Mouse (Mus musculus) embryonic facial prominence, embryonic 10.5 days (tissue): ENCODE measurements around the gene Crebzf. TPM values are rescaled to one million over a fixed set of nuclear protein-coding genes. Genes with fewer than 3 reads are reported as not detected.

Experiments used
- polyA plus RNA-seq: library from polyadenylated mRNA; unstranded; fragments of >200 nt; fragmentation: Nextera tagmentation; extraction: Ambion mirVana; gene quantifications from 2 replicates; pipeline ENCODE4 v1.2.1, GENCODE M21; 2016

The Crebzf gene
- polyA plus RNA-seq, 1 experiment from 2014 or later: 27.1 TPM

Other genes starting within 250 kb of the Crebzf start
- gene Ccdc83, start 177.0 kb upstream of the Crebzf start, polyA plus RNA-seq: 0.10 TPM in 1 of 2 replicates, not detected in the other
- 3.1 and 3.2 TPM in 2 replicates for gene Sytl2, start 140.5 kb upstream of the Crebzf start, polyA plus RNA-seq
- gene Ccdc89, start 16.2 kb upstream of the Crebzf start, polyA plus RNA-seq: 1.9 and 3.0 TPM in 2 replicates
- 119 and 120 TPM in 2 replicates for gene Tmem126a, start 14.5 kb downstream of the Crebzf start, polyA plus RNA-seq
- 35.2 and 36.2 TPM in 2 replicates for gene Tmem126b, start 33.3 kb downstream of the Crebzf start, polyA plus RNA-seq
- 1.3 and 1.7 TPM in 2 replicates for gene Dlg2, start 33.9 kb downstream of the Crebzf start, polyA plus RNA-seq